Mouse (Mus musculus): ENCODE measurements around the gene Snx5.

DNA sequence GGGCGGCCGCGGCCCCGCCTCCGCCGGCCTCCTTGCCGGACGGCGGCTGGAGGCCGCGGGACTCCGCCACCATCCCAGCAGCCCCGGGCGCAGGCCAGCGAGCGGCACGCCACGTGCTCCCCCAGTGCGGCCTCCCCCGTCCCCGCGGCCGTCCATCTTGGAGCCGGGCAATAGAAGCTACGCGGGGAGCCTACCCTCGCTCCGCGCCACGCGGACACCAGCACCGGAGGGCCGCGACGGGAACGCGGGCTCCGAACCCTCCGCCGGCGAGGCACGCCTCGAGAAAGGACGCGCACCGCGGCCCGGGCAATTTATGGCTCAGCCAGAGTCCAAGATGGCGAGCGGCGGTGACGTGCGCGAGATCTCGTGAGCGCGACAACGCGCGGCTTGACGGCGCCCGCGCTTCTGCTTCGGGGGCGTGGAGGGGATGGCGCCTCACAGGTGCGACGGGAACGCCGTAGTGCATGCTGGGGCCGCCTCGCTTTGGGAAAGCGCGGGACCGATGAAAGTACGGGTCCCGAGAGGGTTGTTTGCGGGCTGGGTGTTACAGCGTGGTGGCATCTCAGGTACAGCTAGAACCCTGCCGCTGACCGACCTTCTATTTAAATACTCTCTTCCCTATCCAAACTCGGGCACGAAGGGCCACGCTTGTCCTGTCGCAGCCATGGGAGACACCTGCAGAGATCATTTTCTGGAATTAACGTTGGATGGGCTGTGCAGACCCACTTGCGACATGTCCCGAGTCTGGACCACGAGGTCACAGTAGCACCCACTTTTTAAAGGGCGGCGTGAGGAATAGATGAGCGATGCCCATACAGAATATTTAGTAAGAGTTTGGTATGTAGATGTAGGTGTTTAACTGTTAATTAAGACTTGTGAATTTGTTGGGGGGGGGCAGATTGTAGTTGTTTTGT lies at the start of gene Snx5, which contains the start of gene Mgme1:
- no peak for TF ChIP-seq CTCF (IDR thresholded peaks at IDR 0.05; ENCODE audit: control insufficient read depth, insufficient read depth, insufficient replicate concordance, low read depth, low read length)
- peak; percentile 47 for TF ChIP-seq POLR2A (IDR thresholded peaks at IDR 0.05; ENCODE audit: control insufficient read depth, low read depth, low read length)
